Mouse (Mus musculus) forebrain, embryonic 10.5 days (tissue): ENCODE results near the gene Wfdc9. TPM values are rescaled to one million over a fixed set of nuclear protein-coding genes. Genes with fewer than 3 reads are reported as not detected.

Source experiments
- DNase-seq: peaks from one replicate; pipeline ENCODE4 v3.0.0-alpha.2; 2017; ENCODE audit warnings: low spot score; ENCODE audit errors: extremely low spot score
- H3K27ac ChIP-seq: fragments of 300-500 bp; sonication (generic); 2 replicates; pipeline ENCODE4 v1.5.1; 2016; ENCODE audit warnings: mild to moderate bottlenecking
- H3K27me3 ChIP-seq: fragments of 300-500 bp; sonication (generic); 2 replicates; pipeline ENCODE4 v1.6.1; 2016; ENCODE audit warnings: mild to moderate bottlenecking; ENCODE audit not compliant: poor library complexity, severe bottlenecking
- H3K36me3 ChIP-seq: fragments of 300-500 bp; sonication (generic); replicated peaks from 2 replicates; pipeline ENCODE4 v1.6.1; 2016; ENCODE audit warnings: mild to moderate bottlenecking, moderate library complexity
- H3K4me1 ChIP-seq: fragments of 300-500 bp; sonication (generic); 2 replicates; pipeline ENCODE4 v1.6.1; 2016
- H3K4me3 ChIP-seq: fragments of 300-500 bp; sonication (generic); 2 replicates; pipeline ENCODE4 v1.5.1; 2016; ENCODE audit warnings: mild to moderate bottlenecking, moderate library complexity
- H3K9me3 ChIP-seq: fragments of 300-500 bp; sonication (generic); 2 replicates; pipeline ENCODE4 v1.6.1; 2016; ENCODE audit warnings: mild to moderate bottlenecking, moderate library complexity
- WGBS: fragments of 180-500 bp; shearing (Covaris S2); methylation state at CpG from one replicate; pipeline ENCODE4 v1.1.7; 2016; 5-methylcytosine and 5-hydroxymethylcytosine counted together
- polyA plus RNA-seq: library from polyadenylated mRNA; unstranded; fragments of >200 nt; fragmentation: Nextera tagmentation; extraction: Ambion mirVana; gene quantifications from 2 replicates; pipeline ENCODE4 v1.2.1, GENCODE M21; 2016

Gene Wfdc9
- polyA plus RNA-seq, 1 experiment from 2014 or later = not detected

DNA sequence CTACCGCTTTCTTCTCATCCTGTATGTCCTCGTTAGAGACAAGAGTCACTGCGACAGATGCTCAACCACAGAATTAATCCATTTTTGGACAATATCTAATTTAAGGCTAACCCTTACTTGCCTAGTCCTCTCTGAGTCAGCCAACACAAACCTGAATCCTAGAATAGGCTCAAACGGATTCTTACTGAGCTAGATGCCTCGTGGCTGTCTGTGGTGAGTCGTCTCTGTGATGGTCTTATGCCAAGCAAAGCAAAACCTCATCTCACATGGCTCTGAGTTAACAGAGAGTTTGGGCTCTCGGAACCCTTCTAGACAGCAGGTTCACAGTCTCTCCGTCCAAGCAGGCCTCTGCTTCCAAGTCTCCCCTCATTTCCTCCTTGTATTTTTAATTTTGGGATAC, 52.0 kb downstream of the Wfdc9 start:
- WGBS = 90% methylated on average over 8 of the region's 8 CpGs
- no peaks in the 10 kb centered on the region for H3K36me3 ChIP-seq
- no peaks in the 10 kb centered on the region for H3K4me1 ChIP-seq
- DNase-seq = no peak
- H3K4me3 ChIP-seq = no peak overlapping the region
- H3K9me3 ChIP-seq = peaks cover 9% of the 10 kb centered on the region; the same call in 1 of the 2 replicates
- no peaks in the 10 kb centered on the region for H3K27me3 ChIP-seq
- no peak overlapping the region for H3K27ac ChIP-seq

GRCm38 (mm10) chr2:164603482-164603881, 52.9 kb downstream of the Wfdc9 start:
- no peak for DNase-seq
- Histone ChIP-seq H3K9me3 (peaks cover 9% of the 10 kb centered on the region; the same call in 1 of the 2 replicates), H3K4me1 (no peaks in the 10 kb centered on the region), H3K27ac (no peak overlapping the region), H3K36me3 (no peaks in the 10 kb centered on the region), H3K27me3 (no peaks in the 10 kb centered on the region), H3K4me3 (no peak overlapping the region)
- 91% methylated on average over 3 of the region's 3 CpGs for WGBS

DNA sequence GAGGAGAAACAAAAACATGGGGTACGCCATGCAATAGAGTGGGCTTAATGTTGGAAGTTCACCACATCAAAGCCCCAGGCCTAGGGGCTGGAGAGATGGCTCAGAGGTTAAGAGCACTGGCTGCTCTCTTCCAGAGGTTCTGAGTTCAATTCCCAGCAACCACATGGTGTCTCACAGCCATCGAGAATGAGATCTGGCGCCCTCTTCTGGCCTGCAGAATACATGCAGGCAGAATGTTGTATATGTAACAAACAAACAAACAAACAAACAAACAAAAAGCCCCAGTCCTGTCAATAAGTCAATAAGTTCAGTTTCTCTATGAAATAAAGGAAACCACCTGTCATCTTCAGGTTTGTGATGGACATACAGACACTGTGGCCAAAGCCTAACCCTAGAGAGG, 56.2 kb downstream of the Wfdc9 start:
- no peak overlapping the region for H3K27ac ChIP-seq
- H3K4me1 ChIP-seq = no peaks in the 10 kb centered on the region
- H3K9me3 ChIP-seq = peaks cover 9% of the 10 kb centered on the region; the same call in 1 of the 2 replicates
- DNase-seq = no peak
- H3K4me3 ChIP-seq = no peak overlapping the region
- no peaks in the 10 kb centered on the region for H3K27me3 ChIP-seq
- WGBS = 69% methylated on average over 3 of the region's 3 CpGs
- H3K36me3 ChIP-seq = no peaks in the 10 kb centered on the region

Other genes starting within 250 kb of the Wfdc9 start
- 19.6 and 22.7 TPM in 2 replicates for gene Sdc4, start 212.7 kb downstream of the Wfdc9 start, polyA plus RNA-seq
- gene Sys1, start 199.6 kb downstream of the Wfdc9 start, polyA plus RNA-seq = 57.9 and 59.5 TPM in 2 replicates
- 2.0 and 3.0 TPM in 2 replicates for gene Gm20458, start 195.6 kb downstream of the Wfdc9 start, polyA plus RNA-seq
- not detected in 2 replicates for gene Trp53tg5, start 182.9 kb downstream of the Wfdc9 start, polyA plus RNA-seq
- gene Dbndd2, start 170.5 kb downstream of the Wfdc9 start, polyA plus RNA-seq = 3.1 and 4.8 TPM in 2 replicates
- gene Pigt, start 159.1 kb downstream of the Wfdc9 start, polyA plus RNA-seq = 38.5 and 42.0 TPM in 2 replicates
- gene Wfdc2, start 94.2 kb downstream of the Wfdc9 start, polyA plus RNA-seq = 57.8 and 71.3 TPM in 2 replicates
- gene Spint3, start 83.1 kb downstream of the Wfdc9 start, polyA plus RNA-seq = not detected in 2 replicates
- not detected in 2 replicates for gene Wfdc6a, start 71.1 kb downstream of the Wfdc9 start, polyA plus RNA-seq
- gene Eppin, start 63.0 kb downstream of the Wfdc9 start, polyA plus RNA-seq = not detected in 2 replicates
- not detected in 2 replicates for gene Wfdc6b, start 43.1 kb downstream of the Wfdc9 start, polyA plus RNA-seq
- not detected in 2 replicates for gene Wfdc8, start 43.0 kb downstream of the Wfdc9 start, polyA plus RNA-seq
- gene Wfdc16, start 17.8 kb downstream of the Wfdc9 start, polyA plus RNA-seq = not detected in 2 replicates
- not detected in 2 replicates for gene Wfdc10, start 537 bp downstream of the Wfdc9 start, polyA plus RNA-seq
- not detected in 2 replicates for gene Wfdc11, start 17.5 kb upstream of the Wfdc9 start, polyA plus RNA-seq
- not detected in 2 replicates for gene Wfdc13, start 28.5 kb upstream of the Wfdc9 start, polyA plus RNA-seq
- gene Spint4, start 41.9 kb upstream of the Wfdc9 start, polyA plus RNA-seq = not detected in 2 replicates
- not detected in 2 replicates for gene Spint5, start 58.7 kb upstream of the Wfdc9 start, polyA plus RNA-seq
- gene Wfdc3, start 89.3 kb upstream of the Wfdc9 start, polyA plus RNA-seq = 0.61 and 1.0 TPM in 2 replicates
- gene Dnttip1, start 89.4 kb upstream of the Wfdc9 start, polyA plus RNA-seq = 80.6 and 81.1 TPM in 2 replicates
- 638 and 648 TPM in 2 replicates for gene Ube2c, start 113.3 kb upstream of the Wfdc9 start, polyA plus RNA-seq
- not detected in 2 replicates for gene Tnnc2, start 123.4 kb upstream of the Wfdc9 start, polyA plus RNA-seq
- 10.4 and 11.0 TPM in 2 replicates for gene Snx21, start 129.2 kb upstream of the Wfdc9 start, polyA plus RNA-seq
- 15.3 and 16.3 TPM in 2 replicates for gene Acot8, start 148.3 kb upstream of the Wfdc9 start, polyA plus RNA-seq
- 8.6 and 9.2 TPM in 2 replicates for gene Zswim3, start 148.5 kb upstream of the Wfdc9 start, polyA plus RNA-seq
- gene Zswim1, start 166.1 kb upstream of the Wfdc9 start, polyA plus RNA-seq = 25.5 and 25.9 TPM in 2 replicates
- gene Spata25, start 172.0 kb upstream of the Wfdc9 start, polyA plus RNA-seq = 0.19 TPM in 1 of 2 replicates, not detected in the other
- 77.8 and 80.4 TPM in 2 replicates for gene Ctsa, start 176.3 kb upstream of the Wfdc9 start, polyA plus RNA-seq
- gene Neurl2, start 176.9 kb upstream of the Wfdc9 start, polyA plus RNA-seq = 3.9 and 4.5 TPM in 2 replicates
- gene Pltp, start 201.1 kb upstream of the Wfdc9 start, polyA plus RNA-seq = 36.6 and 40.0 TPM in 2 replicates
- 78.3 and 84.6 TPM in 2 replicates for gene Pcif1, start 222.7 kb upstream of the Wfdc9 start, polyA plus RNA-seq